Mouse (Mus musculus): Measurements from ENCODE around the gene Skap2.

Skap2 gene

DNA sequence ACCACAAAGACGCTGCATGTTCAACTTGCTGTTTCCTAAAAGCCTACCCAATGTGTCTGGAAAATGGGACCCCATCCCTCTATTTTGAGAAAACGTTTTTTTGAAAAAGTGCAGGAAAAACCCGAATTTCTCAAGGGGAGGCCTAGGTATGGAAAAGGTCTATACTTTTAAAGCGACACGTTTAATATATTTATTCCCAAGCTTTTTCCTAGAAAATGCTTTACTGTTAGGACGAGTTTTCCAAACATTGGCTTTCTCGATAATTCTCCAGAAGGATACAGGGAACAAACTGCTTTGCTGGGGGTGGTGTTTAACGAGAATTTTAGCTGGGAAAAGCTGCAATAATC lies 6.8 kb downstream of the Skap2 start:
- DNase-seq (ENCODE audit: inconsistent ontology term): no peak

GRCm38 (mm10) chr6:52004995-52005394 lies 7.4 kb downstream of the Skap2 start:
- no peak for DNase-seq (ENCODE audit: inconsistent ontology term)

GRCm38 (mm10) chr6:52002676-52003075 lies 9.7 kb downstream of the Skap2 start:
- DNase-seq (ENCODE audit: inconsistent ontology term): no peak

GRCm38 (mm10) chr6:51999157-51999478 lies 13.2 kb downstream of the Skap2 start:
- DNase-seq (ENCODE audit: inconsistent ontology term): no peak

- DNase-seq (ENCODE audit: inconsistent ontology term): peak; percentile 39
Observed at GRCm38 (mm10) chr6:51998409-51999156, 13.8 kb downstream of the Skap2 start.

- no peak for DNase-seq (ENCODE audit: inconsistent ontology term)
Observed at GRCm38 (mm10) chr6:51987999-51988398, 24.4 kb downstream of the Skap2 start.

DNA sequence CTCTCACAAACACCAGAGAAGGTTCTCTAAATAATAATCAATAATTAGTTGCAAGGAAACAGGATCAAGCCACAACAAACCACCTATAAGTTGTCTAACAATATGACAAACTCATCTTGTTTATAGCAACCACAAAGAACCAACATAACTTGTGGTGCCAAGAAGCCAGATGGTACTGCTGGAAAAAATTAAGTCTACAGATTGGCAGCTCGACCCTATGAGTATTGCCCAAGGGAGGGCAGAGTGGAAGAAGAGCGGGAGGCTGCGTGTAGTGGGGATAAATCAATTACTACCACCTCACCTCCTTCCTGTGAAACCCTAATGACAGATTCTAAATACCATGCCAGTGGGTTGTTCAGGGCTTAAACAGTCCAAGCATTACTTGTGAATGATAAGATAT lies 34.7 kb downstream of the Skap2 start:
- no peak for DNase-seq (ENCODE audit: inconsistent ontology term)

GRCm38 (mm10) chr6:51975751-51976150 lies 36.6 kb downstream of the Skap2 start:
- DNase-seq (ENCODE audit: inconsistent ontology term): peak; percentile 57

DNA sequence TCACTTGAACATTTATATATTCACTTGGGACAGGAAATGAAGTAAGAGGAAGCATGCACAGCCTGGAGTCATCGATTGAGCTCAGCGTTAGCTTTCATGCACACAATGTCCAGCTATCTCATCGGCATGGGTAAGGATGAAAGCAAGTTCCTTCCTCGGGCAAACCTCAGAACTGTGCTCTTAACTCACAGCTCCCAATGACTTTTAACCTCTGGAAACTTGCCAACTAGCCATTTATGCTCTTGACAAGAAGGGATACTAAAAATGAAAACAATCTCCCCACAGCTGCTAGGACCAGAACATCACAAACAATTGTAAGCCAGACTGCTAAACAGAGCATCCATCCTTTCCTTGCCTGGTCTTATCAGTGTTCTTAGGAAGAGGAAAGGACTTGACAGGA lies 53.4 kb downstream of the Skap2 start:
- DNase-seq (ENCODE audit: inconsistent ontology term): no peak

- DNase-seq (ENCODE audit: inconsistent ontology term): no peak
Observed at GRCm38 (mm10) chr6:51956048-51956792, 56.1 kb downstream of the Skap2 start.

DNA sequence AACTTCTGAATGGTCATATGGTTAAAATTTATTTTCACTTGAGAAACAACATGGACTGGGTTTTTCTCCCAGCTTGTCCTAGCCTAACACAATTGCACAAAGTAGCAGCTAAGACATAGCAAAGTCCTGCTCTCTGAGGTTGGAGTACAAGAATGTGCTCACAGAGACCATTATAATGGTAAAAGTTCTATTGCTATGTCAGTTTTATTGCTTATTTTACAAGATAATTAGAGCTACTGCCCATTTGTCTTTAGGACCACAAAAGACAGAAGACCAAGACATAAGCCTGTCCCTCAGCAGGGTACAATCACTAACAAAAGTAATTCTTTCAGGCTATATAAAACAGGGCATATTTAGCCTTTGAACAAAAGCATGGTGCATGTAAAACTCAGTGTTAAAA lies 64.7 kb downstream of the Skap2 start:
- DNase-seq (ENCODE audit: inconsistent ontology term): no peak

DNA sequence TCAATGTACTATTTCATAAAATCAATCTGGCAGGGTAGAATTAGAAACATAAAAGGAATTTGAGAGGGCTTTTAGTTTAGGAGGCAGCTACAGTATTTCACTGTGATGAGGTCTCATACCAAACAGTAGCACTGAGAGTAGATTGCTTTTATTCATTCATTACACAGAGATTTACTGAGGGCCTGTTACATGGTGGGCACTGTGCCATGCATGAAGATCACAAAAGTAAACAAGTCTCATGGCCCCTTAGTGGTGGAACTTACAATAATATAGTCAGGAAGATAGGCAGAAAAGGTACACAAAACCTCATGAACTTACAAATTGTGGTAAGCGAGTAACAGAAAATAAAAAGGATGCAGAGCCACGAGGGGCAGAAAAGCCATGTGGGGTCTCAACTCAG lies 67.4 kb downstream of the Skap2 start:
- DNase-seq (ENCODE audit: inconsistent ontology term): peak; percentile 2

DNA sequence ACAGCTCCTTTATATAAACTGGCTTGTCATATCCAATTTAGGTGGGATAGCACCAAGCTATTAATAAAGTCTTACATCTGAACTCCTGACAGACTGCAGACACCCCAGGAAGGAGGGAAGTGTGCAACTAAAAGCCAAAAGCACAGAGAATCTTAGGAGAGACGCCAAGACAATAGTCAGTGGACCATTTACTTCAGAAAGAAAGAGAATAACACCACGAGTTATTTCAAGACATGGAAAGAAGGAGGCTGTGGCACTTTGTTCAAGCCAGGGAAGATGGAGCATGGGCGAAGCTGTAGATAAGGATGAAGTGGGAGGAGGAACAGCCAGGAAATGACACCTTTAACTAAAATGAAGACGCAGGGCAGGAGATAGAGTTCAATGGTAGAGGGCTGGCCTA lies 78.4 kb downstream of the Skap2 start:
- DNase-seq (ENCODE audit: inconsistent ontology term): no peak

DNA sequence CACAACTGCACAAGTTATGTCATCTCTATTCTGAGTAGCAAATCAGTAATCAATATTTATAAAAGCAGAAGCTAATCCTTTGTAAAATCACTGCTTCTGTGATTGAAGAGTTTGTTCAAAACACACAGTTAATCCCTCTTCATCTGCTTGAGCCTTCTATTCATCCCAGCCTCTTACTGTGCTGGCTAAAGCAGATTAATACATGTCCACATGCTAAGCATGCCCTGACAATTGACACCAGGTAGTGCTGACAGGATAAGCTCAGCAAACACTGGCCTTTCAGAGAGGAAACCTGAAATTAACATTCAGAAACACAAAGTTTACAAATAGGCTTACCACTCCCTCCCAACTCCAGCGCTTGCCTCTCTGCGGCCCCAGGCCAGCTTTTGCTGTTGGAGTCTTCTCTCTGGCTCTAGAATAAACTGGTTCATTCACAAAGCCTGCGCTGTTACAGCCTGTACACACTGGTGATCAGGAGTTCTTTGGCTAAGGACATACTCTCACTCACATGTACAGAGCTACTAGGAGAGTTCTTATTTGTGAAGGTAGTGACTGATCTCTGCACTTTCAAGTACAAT lies 79.2 kb downstream of the Skap2 start:
- no peak for DNase-seq (ENCODE audit: inconsistent ontology term)

DNA sequence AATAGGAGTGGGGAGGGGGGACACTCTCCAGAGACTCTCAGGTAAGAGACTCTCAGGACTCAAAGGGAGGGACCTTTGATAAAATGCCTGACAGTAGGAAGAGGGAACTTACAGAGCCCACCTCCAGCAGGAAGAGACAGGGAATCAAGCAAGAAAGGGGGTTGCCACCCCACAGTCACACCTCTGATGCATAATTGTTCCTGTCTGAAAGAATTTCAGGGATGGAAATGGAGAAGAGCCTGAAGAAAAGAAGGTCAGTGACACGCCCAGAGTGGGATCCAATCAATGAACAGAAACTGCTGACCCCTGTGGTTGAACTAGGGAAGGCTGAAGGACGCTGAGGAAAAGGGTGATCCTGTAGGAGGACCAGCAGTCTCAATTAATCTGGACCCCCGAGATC lies 85.2 kb downstream of the Skap2 start:
- DNase-seq (ENCODE audit: inconsistent ontology term): no peak

GRCm38 (mm10) chr6:51921831-51922230 lies 90.5 kb downstream of the Skap2 start:
- DNase-seq (ENCODE audit: inconsistent ontology term): no peak

DNA sequence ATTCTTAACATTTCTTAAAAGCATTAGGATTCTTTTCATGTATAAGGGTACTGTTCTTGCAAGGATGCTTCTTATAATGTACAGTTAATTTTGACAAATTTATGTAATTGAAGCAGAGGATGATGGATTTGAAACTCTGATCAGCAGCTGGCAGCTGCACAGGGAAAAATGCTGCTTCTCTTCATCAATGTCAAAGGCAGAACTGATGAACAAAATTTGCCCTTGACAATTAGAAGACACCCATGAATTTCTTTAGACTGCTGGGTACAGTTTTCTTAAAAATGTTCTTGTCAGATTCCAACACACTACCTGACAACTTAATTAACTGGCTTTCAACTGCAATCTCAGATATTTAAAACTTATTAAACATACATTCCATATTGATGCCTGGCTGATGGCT lies 103.9 kb downstream of the Skap2 start:
- no peak for DNase-seq (ENCODE audit: inconsistent ontology term)

GRCm38 (mm10) chr6:51905659-51906058 lies 106.7 kb downstream of the Skap2 start:
- no peak for DNase-seq (ENCODE audit: inconsistent ontology term)

GRCm38 (mm10) chr6:51901544-51901943 lies 110.8 kb downstream of the Skap2 start:
- DNase-seq (ENCODE audit: inconsistent ontology term): no peak

DNA sequence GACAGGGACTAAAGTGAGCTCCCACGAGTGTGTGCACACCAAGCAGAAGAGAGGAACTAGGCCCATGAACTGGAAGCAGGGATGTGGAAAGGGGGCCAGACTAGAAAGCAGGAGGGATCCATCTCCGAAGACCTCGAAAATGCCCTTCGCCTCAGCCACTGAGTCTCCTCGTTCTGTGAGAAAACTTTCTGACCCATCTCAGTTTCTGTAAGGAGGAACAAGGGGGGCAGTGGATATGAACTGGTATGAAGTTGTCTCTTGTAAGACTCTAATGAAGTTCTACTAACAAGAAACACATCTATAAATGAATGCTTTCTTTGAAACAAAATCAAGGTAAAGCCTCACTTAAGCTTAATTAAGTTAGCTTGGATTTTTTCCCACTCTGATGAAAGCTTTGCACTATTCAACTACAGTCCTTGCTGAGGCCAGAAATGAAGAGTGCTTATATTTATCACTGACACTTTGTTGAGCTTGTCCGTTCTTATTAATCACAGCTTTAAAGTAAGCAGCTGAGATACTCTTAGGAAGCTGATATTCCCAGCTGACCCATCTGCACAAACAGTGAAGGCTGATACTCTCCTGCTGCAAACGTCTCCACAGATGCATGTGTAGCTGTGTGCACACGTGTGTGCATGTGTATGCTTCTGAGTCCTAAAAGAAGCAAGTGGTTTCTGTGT lies 113.9 kb downstream of the Skap2 start:
- no peak for DNase-seq (ENCODE audit: inconsistent ontology term)

- no peak for DNase-seq (ENCODE audit: inconsistent ontology term)
Observed at GRCm38 (mm10) chr6:51895753-51896152, 116.6 kb downstream of the Skap2 start.

GRCm38 (mm10) chr6:51894717-51895116 lies 117.6 kb downstream of the Skap2 start:
- DNase-seq (ENCODE audit: inconsistent ontology term): no peak

GRCm38 (mm10) chr6:51890356-51890755 lies 122.0 kb downstream of the Skap2 start:
- no peak for DNase-seq (ENCODE audit: inconsistent ontology term)
